In the genomic region with DNA sequence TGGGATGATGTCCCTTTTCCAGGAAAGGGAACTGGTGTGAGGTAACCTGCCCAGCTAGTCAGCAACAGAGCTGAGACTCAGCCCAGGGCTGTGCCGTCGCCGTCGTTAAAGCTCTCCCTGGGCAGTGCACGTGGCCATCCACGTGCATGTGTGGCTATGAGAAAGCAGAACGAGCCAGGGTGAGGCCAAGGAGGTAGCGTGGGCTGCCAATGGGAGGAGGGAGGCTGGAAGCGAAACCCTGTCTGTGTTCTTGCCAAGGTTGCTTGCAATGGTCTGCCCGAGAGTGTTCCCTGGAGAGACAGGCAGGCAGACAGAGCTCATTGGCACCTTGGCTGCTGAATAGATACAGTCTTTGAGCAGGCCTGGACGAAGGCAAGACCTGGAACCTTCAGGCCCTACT, we compare ENCODE assay signal across 9 mouse cellular contexts. TPM values are rescaled to one million over a fixed set of nuclear protein-coding genes. Genes with fewer than 3 reads are reported as not detected.
DNase-seq lines count a peak whose midpoint lies in the region; TF ChIP-seq lines count a peak whose summit lies in the region.
"Had no signal": no experiment of that assay in that cellular context is flagged by ENCODE, and none has a peak within 500 bp of the region (broad histone marks: within the 10 kb centered on the region; RNA-seq: fewer than 3 reads in every experiment).

No protein-coding gene starts in this region.

- no peak for TF ChIP-seq CTCF in gastrocnemius, adult 2 months (IDR thresholded peaks at IDR 0.05)

- no peak overlapping the region for H3K4me3 ChIP-seq in gastrocnemius, adult 2 months
- H3K4me3 ChIP-seq: megakaryocyte, embryonic 14.5 days; stomach, embryonic 15.5 days had no signal

- intact Hi-C loops in gastrocnemius, adult 2 months (cut with DNase I) = no loop called here
- intact Hi-C loops in left cerebral cortex, postnatal 10 days (cut with DNase I) = no loop called here

- H3K27ac ChIP-seq in gastrocnemius, adult 2 months = peak overlapping the region; percentile 76
- H3K27ac ChIP-seq: stomach, embryonic 15.5 days had no signal

- DNase-seq in lung, postnatal 10 days = peak; percentile 30
- no peak for DNase-seq in lung, postnatal 14 days
- DNase-seq in cerebellum, adult 11-12 months = peak; percentile 54
- peak; percentile 94 for DNase-seq in gastrocnemius, adult 2 months
- DNase-seq in left cerebral cortex, postnatal 10 days (ENCODE audit: extremely low spot score in 1 of 2, low spot score in 2 of 2) = peak; percentile 52 to 59
- DNase-seq in spleen, postnatal 36 days (ENCODE audit: low spot score in 2 of 2) = no peak
- DNase-seq in thymus, adult 18-20 months = no peak

RNA-seq across cellular contexts. Expression of gene Kifc3, which starts 36.7 kb away (rescaled TPM):
- total RNA-seq in gastrocnemius, adult 2 months (2021) = 10 to 100 TPM in 1 of 2 experiments, 1 to 10 TPM in 1; 5.2 to 11.4 TPM
- total RNA-seq in left cerebral cortex, postnatal 10 days (2021) = 10 to 100 TPM; 56.2 to 58.6 TPM

Comparison
In these comparisons a context has a peak if more than half of its experiments do, and no peak if none do; other contexts are left out.
1. DNase-seq: peak in lung, postnatal 10 days (single experiment), cerebellum, adult 11-12 months (single experiment), gastrocnemius, adult 2 months (single experiment) and left cerebral cortex, postnatal 10 days (2 of 2); none in lung, postnatal 14 days (single experiment), spleen, postnatal 36 days (0 of 2) and thymus, adult 18-20 months (0 of 2).
2. RNA of gene Kifc3, which starts 36.7 kb away (total RNA-seq): 56.2 to 58.6 TPM in left cerebral cortex, postnatal 10 days; 5.2 to 11.4 TPM in gastrocnemius, adult 2 months; every median in the first group is over 4 times any median in the second.